Mouse (Mus musculus) urinary bladder, postnatal 10 days (tissue): ENCODE measurements around the gene Gm4792.

Source experiments
- DNase-seq: peaks from one replicate; pipeline ENCODE4 v3.0.0; 2022; ENCODE audit warnings: low spot score

Gm4792 gene

GRCm38 (mm10) chr10:94298471-94298870 is at the start of gene Gm4792:
Gene Gm4792 (minus strand): TSS chr10:94298703.
- no peak for DNase-seq

- no peak for DNase-seq
Observed at GRCm38 (mm10) chr10:94347959-94348358, 49.5 kb upstream of the Gm4792 start.

GRCm38 (mm10) chr10:94347296-94347695 is 48.8 kb upstream of the Gm4792 start:
- DNase-seq, result no peak

- DNase-seq, result no peak
Observed at GRCm38 (mm10) chr10:94346596-94346995, 48.1 kb upstream of the Gm4792 start.

- DNase-seq, result no peak
Observed at GRCm38 (mm10) chr10:94345509-94346252, 47.2 kb upstream of the Gm4792 start.

- DNase-seq, result no peak
Observed at GRCm38 (mm10) chr10:94344631-94345417, 46.3 kb upstream of the Gm4792 start.

- no peak for DNase-seq
Observed at GRCm38 (mm10) chr10:94343581-94343980, 45.1 kb upstream of the Gm4792 start.

GRCm38 (mm10) chr10:94342256-94342655 is 43.8 kb upstream of the Gm4792 start:
- DNase-seq, result no peak

- DNase-seq, result no peak
Observed at GRCm38 (mm10) chr10:94341501-94341900, 43.0 kb upstream of the Gm4792 start.

- DNase-seq, result no peak
Observed at GRCm38 (mm10) chr10:94336071-94336470, 37.6 kb upstream of the Gm4792 start.

- no peak for DNase-seq
Observed at GRCm38 (mm10) chr10:94335047-94335446, 36.5 kb upstream of the Gm4792 start.

GRCm38 (mm10) chr10:94333328-94333727 is 34.8 kb upstream of the Gm4792 start:
- no peak for DNase-seq

GRCm38 (mm10) chr10:94332358-94333137 is 34.0 kb upstream of the Gm4792 start:
- no peak for DNase-seq

- DNase-seq, result no peak
Observed at GRCm38 (mm10) chr10:94329962-94330361, 31.5 kb upstream of the Gm4792 start.

GRCm38 (mm10) chr10:94318574-94318973 is 20.1 kb upstream of the Gm4792 start:
- DNase-seq, result no peak

- DNase-seq, result no peak
Observed at GRCm38 (mm10) chr10:94313146-94313545, 14.6 kb upstream of the Gm4792 start.

GRCm38 (mm10) chr10:94312007-94312715 is 13.7 kb upstream of the Gm4792 start:
- no peak for DNase-seq

- no peak for DNase-seq
Observed at GRCm38 (mm10) chr10:94311511-94312006, 13.1 kb upstream of the Gm4792 start, which contains the start of gene Tmcc3. Gene Tmcc3 (plus strand): TSS chr10:94311949.

- no peak for DNase-seq
Observed at GRCm38 (mm10) chr10:94310499-94311267, 12.2 kb upstream of the Gm4792 start.

- no peak for DNase-seq
Observed at GRCm38 (mm10) chr10:94305526-94305925, 7.0 kb upstream of the Gm4792 start.
